8 mouse cellular contexts compared by ENCODE assay signal in genomic region chr1:188468371-188468783, GRCm38 (mm10).
DNase-seq lines count a peak whose midpoint lies in the region; ATAC-seq and TF ChIP-seq lines count a peak whose summit lies in the region.

No protein-coding gene starts in this region.

- no peak for ATAC-seq in kidney, embryonic 15.5 days (replicated peaks; ENCODE audit: low FRiP score)
- peak; percentile 76 for ATAC-seq in embryonic facial prominence, embryonic 15.5 days (ENCODE audit: insufficient number of reproducible peaks, low FRiP score, low TSS enrichment, low read depth)
- ATAC-seq in neural tube, embryonic 14.5 days (ENCODE audit: low read depth), result peak; percentile 75; the same call in 1 of the 2 replicates

- WGBS in cerebellum, adult 2 months, result 16% methylated on average over 10 of the region's 10 CpGs
- WGBS in kidney, embryonic 15.5 days, result 56% methylated on average over 10 of the region's 10 CpGs
- 61% methylated on average over 10 of the region's 10 CpGs for WGBS in embryonic facial prominence, embryonic 15.5 days
- WGBS in neural tube, embryonic 14.5 days, result 57% methylated on average over 10 of the region's 10 CpGs

- no peak overlapping the region for H3K27ac ChIP-seq in cerebellum, adult 2 months (ENCODE audit: insufficient read depth, low read length)
- H3K27ac ChIP-seq in kidney, embryonic 15.5 days, result no peak overlapping the region
- H3K27ac ChIP-seq in embryonic facial prominence, embryonic 15.5 days (replicated peaks), result no peak overlapping the region
- no peak overlapping the region for H3K27ac ChIP-seq in neural tube, embryonic 14.5 days (ENCODE audit: low read depth, low read length)

- no peak overlapping the region for H3K9ac ChIP-seq in kidney, embryonic 15.5 days
- H3K9ac ChIP-seq in embryonic facial prominence, embryonic 15.5 days, result no peak overlapping the region
- H3K9ac ChIP-seq in neural tube, embryonic 14.5 days (replicated peaks; ENCODE audit: low read depth, low read length), result no peak overlapping the region

- no peaks in the 10 kb centered on the region for H3K4me1 ChIP-seq in cerebellum, adult 2 months (ENCODE audit: control insufficient read depth, insufficient read depth, low read length)
- no peaks in the 10 kb centered on the region for H3K4me1 ChIP-seq in kidney, embryonic 15.5 days
- H3K4me1 ChIP-seq in embryonic facial prominence, embryonic 15.5 days, result no peaks in the 10 kb centered on the region
- H3K4me1 ChIP-seq in neural tube, embryonic 14.5 days (ENCODE audit: control insufficient read depth, insufficient read depth, low read length), result no peaks in the 10 kb centered on the region

- TF ChIP-seq CTCF in cerebellum, adult 2 months (IDR thresholded peaks at IDR 0.05; ENCODE audit: borderline replicate concordance, insufficient read depth, low read depth, low read length), result no peak

- no peak overlapping the region for H3K4me3 ChIP-seq in cerebellum, adult 2 months (replicated peaks; ENCODE audit: insufficient read depth, low read depth, low read length)
- no peak overlapping the region for H3K4me3 ChIP-seq in kidney, embryonic 15.5 days (replicated peaks)
- no peak overlapping the region for H3K4me3 ChIP-seq in embryonic facial prominence, embryonic 15.5 days (replicated peaks)
- no peak overlapping the region for H3K4me3 ChIP-seq in neural tube, embryonic 14.5 days (ENCODE audit: low read depth, low read length)

- H3K4me2 ChIP-seq in kidney, embryonic 15.5 days, result no peak overlapping the region
- no peak overlapping the region for H3K4me2 ChIP-seq in embryonic facial prominence, embryonic 15.5 days (replicated peaks)
- no peak overlapping the region for H3K4me2 ChIP-seq in neural tube, embryonic 14.5 days (ENCODE audit: low read depth, low read length)

- no peaks in the 10 kb centered on the region for H3K9me3 ChIP-seq in kidney, embryonic 15.5 days (replicated peaks)
- no peaks in the 10 kb centered on the region for H3K9me3 ChIP-seq in embryonic facial prominence, embryonic 15.5 days (replicated peaks)
- no peaks in the 10 kb centered on the region for H3K9me3 ChIP-seq in neural tube, embryonic 14.5 days (ENCODE audit: control insufficient read depth, low read length)

- no peaks in the 10 kb centered on the region for H3K27me3 ChIP-seq in cerebellum, adult 2 months (ENCODE audit: control insufficient read depth, insufficient read depth, low read length)
- H3K27me3 ChIP-seq in kidney, embryonic 15.5 days, result no peaks in the 10 kb centered on the region
- H3K27me3 ChIP-seq in embryonic facial prominence, embryonic 15.5 days, result no peaks in the 10 kb centered on the region
- H3K27me3 ChIP-seq in neural tube, embryonic 14.5 days (ENCODE audit: control insufficient read depth, insufficient read depth, low read length), result no peaks in the 10 kb centered on the region

- TF ChIP-seq POLR2A in cerebellum, adult 2 months (IDR thresholded peaks at IDR 0.05; ENCODE audit: borderline replicate concordance, insufficient read depth, low read length), result no peak

- peak; percentile 5 to 7 for DNase-seq in cerebellum, adult 2 months
- no peak for DNase-seq in cerebellum, adult 11 months
- DNase-seq in kidney, postnatal 14 days, result peak; percentile 7
- no peak for DNase-seq in c-Kit-positive CD71-positive TER-119-positive erythroid progenitor cells, embryonic 14.5 days (ENCODE audit: low spot score)
- DNase-seq in thymus, postnatal 25 days, result no peak

- no peaks in the 10 kb centered on the region for H3K36me3 ChIP-seq in kidney, embryonic 15.5 days
- H3K36me3 ChIP-seq in embryonic facial prominence, embryonic 15.5 days, result no peaks in the 10 kb centered on the region
- no peaks in the 10 kb centered on the region for H3K36me3 ChIP-seq in neural tube, embryonic 14.5 days (ENCODE audit: control insufficient read depth, insufficient read depth, low read length)

Comparison
In these comparisons a context has a peak if more than half of its experiments do, and no peak if none do; other contexts are left out.
1. DNase-seq: peak in cerebellum, adult 2 months (2 of 2) and kidney, postnatal 14 days (single experiment); none in cerebellum, adult 11 months (single experiment), c-Kit-positive CD71-positive TER-119-positive erythroid progenitor cells, embryonic 14.5 days (single experiment) and thymus, postnatal 25 days (single experiment).